Mouse (Mus musculus): Measurements from ENCODE around the gene Fam124a.

- TF ChIP-seq CTCF (IDR thresholded peaks at IDR 0.05; ENCODE audit: control insufficient read depth, insufficient read depth, insufficient replicate concordance, low read depth, low read length) (no peak; the same call in 1 of the 2 replicates), POLR2A (IDR thresholded peaks at IDR 0.05; ENCODE audit: control insufficient read depth, low read depth, low read length) (no peak)
Observed at GRCm38 (mm10) chr14:62639111-62639510, 83.6 kb downstream of the Fam124a start.

Measured in testis, adult 2 months (tissue).